Mouse (Mus musculus) intestine, embryonic 15.5 days (tissue): ENCODE data around the gene Nupr1l. TPM values are rescaled to one million over a fixed set of nuclear protein-coding genes. Genes with fewer than 3 reads are reported as not detected.
"Not testable (repeated sequence)": the region's sequence is repeated elsewhere in the genome, so short reads cannot be mapped to it uniquely, and the experiment has no call there.

Experiments used
- ATAC-seq: fragments of 200-750 bp; cut with Nextera tagmentation; 2 replicates; pipeline ENCODE4 v1.8.0; 2017; ENCODE audit warnings: moderate TSS enrichment, moderate library complexity
- H3K27ac ChIP-seq: fragments of 300-500 bp; sonication (generic); 2 replicates; pipeline ENCODE4 v1.5.1; 2015; ENCODE audit warnings: mild to moderate bottlenecking, inconsistent platforms
- H3K27me3 ChIP-seq: fragments of 300-500 bp; sonication (generic); replicated peaks from 2 replicates; pipeline ENCODE4 v1.6.1; 2015; ENCODE audit warnings: inconsistent platforms
- H3K36me3 ChIP-seq: fragments of 300-500 bp; sonication (generic); 2 replicates; pipeline ENCODE4 v1.6.1; 2015; ENCODE audit warnings: inconsistent platforms
- H3K4me1 ChIP-seq: fragments of 300-500 bp; sonication (generic); replicated peaks from 2 replicates; pipeline ENCODE4 v1.6.1; 2015; ENCODE audit warnings: inconsistent platforms
- H3K4me2 ChIP-seq: fragments of 300-500 bp; sonication (generic); replicated peaks from 2 replicates; pipeline ENCODE4 v1.6.1; 2015; ENCODE audit warnings: mild to moderate bottlenecking, inconsistent platforms
- H3K4me3 ChIP-seq: fragments of 300-500 bp; sonication (generic); replicated peaks from 2 replicates; pipeline ENCODE4 v1.5.1; 2015; ENCODE audit warnings: inconsistent platforms
- H3K9ac ChIP-seq: fragments of 300-500 bp; sonication (generic); 2 replicates; pipeline ENCODE4 v1.6.1; 2015; ENCODE audit warnings: inconsistent platforms
- H3K9me3 ChIP-seq: fragments of 300-500 bp; sonication (generic); 2 replicates; pipeline ENCODE4 v1.6.1; 2016; ENCODE audit warnings: inconsistent platforms
- WGBS: fragments of 180-500 bp; shearing (Covaris S2); methylation state at CpG from one replicate; pipeline ENCODE4 v1.1.7; 2015; 5-methylcytosine and 5-hydroxymethylcytosine counted together
- polyA plus RNA-seq: library from polyadenylated mRNA; unstranded; fragments of >200 nt; fragmentation: Nextera tagmentation; extraction: Ambion mirVana; gene quantifications from 2 replicates; pipeline ENCODE4 v1.2.1, GENCODE M21; 2015

Nupr1l gene
- polyA plus RNA-seq, 1 experiment from 2014 or later: 1.9 TPM

DNA sequence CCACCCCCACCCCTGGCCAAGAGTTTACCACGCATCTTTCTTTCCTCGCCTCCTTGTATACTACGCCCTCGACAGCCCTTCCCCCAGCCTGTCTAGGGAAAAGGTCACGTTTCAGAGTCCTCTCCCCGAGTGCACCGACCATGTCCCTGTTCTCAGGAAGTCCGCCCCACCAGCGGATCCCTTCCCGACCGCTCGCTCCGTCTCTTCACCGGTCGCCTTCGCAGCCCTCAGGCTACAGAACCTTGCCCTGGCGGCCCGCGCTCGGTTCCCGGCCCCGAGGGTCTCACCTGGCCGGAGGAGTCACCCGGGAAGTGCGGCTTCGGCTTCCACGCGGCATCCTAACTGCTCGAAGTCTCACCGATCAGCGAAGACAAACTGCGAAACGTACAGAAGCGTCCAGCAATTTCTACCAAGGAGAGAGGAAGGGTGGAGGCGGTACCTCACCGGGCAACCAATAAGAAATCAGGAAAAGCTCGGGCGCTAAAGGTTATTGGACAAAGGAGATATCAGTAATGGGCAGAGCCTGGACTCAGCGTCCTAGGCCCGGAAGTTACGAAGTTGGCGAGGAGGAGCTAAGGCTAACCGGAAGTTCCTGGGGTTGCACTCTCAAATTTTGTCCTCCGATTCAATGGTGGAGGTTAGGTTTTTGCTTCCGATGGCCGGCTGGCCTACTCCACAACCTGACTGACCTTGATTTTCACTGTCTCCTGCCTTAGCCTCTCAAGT is 21.3 kb upstream of the Nupr1l start, which contains the start of gene Chchd2:
TSS of gene Chchd2 (minus strand) at position 560 of the 726 bp plus-strand sequence.
- H3K9ac ChIP-seq: peak within 1 kb of the TSS; percentile 79
- peak within 1 kb of the TSS; percentile 65 for H3K4me3 ChIP-seq
- peak within 1 kb of the TSS; percentile 68 for H3K4me2 ChIP-seq
- peak; percentile 100 for ATAC-seq
- under 1% methylated on average over 46 of the region's 46 CpGs for WGBS
- H3K9me3 ChIP-seq: no peaks in the 10 kb centered on the region
- H3K36me3 ChIP-seq: peaks cover 5% of the 10 kb centered on the region
- H3K27me3 ChIP-seq: no peaks in the 10 kb centered on the region
- peak within 1 kb of the TSS; percentile 95 for H3K27ac ChIP-seq
- H3K4me1 ChIP-seq: 0 out of 2 replicates have a peak, but pooled peaks cover 8% of the 10 kb centered on the region

GRCm38 (mm10) chr5:129890390-129890789 is 17.9 kb upstream of the Nupr1l start:
- ATAC-seq, H3K27me3 ChIP-seq, H3K36me3 ChIP-seq, H3K9me3 ChIP-seq, H3K9ac ChIP-seq, H3K4me2 ChIP-seq, H3K27ac ChIP-seq, H3K4me3 ChIP-seq, H3K4me1 ChIP-seq: not testable (repeated sequence)
- 75% methylated on average over 7 of the region's 7 CpGs for WGBS

- peak within 1 kb of the TSS; percentile 63 for H3K4me3 ChIP-seq
- 0 out of 2 replicates have a peak, but pooled peaks cover 6% of the 10 kb centered on the region for H3K4me1 ChIP-seq
- 2% methylated on average over 44 of the region's 44 CpGs for WGBS
- no peaks in the 10 kb centered on the region for H3K9me3 ChIP-seq
- ATAC-seq: peak; percentile 100
- peak within 1 kb of the TSS; percentile 54 for H3K9ac ChIP-seq
- no peaks in the 10 kb centered on the region for H3K36me3 ChIP-seq
- H3K4me2 ChIP-seq: peak within 1 kb of the TSS; percentile 89
- no peaks in the 10 kb centered on the region for H3K27me3 ChIP-seq
- H3K27ac ChIP-seq: no peak within 1 kb of the TSS
These were observed 12.9 kb upstream of the Nupr1l start, which contains the start of gene Zbed5 for GRCm38 (mm10) chr5:129895198-129896088. TSS of gene Zbed5 (plus strand) at chr5:129895723.

- Histone ChIP-seq H3K4me3 (no peak within 1 kb of the TSS), H3K36me3 (no peaks in the 10 kb centered on the region), H3K27me3 (no peaks in the 10 kb centered on the region), H3K27ac (no peak within 1 kb of the TSS), H3K4me2 (no peak within 1 kb of the TSS), H3K9ac (no peak within 1 kb of the TSS), H3K4me1 (0 out of 2 replicates have a peak, but pooled peaks cover 6% of the 10 kb centered on the region), H3K9me3 (no peaks in the 10 kb centered on the region)
- ATAC-seq: no peak
- 97% methylated on average over 1 of the region's 1 CpGs for WGBS
These were observed 9.9 kb upstream of the Nupr1l start, which contains the start of gene Phkg1 for GRCm38 (mm10) chr5:129898449-129898848. TSS of gene Phkg1 (minus strand) at chr5:129898549.

DNA sequence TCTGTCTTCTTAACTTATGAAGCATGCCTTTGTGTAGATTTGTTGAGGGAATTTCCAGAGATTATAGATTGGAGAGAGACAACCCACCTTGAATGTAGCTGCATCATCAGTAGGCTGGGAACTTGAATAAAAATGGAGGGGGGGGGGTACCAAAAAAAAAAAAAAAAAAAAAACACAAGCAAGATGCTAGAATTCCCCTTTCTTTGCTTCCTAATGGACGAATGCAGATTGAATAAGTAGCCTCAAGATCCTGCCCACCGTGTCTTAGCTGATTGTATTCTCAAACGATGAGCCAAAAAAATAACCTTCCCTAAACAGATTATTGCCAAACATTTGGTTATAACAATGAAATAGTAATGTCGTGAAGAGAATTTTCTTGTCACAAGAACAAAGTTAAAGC is 565 bp upstream of the Nupr1l start:
- Histone ChIP-seq H3K9me3 (no peaks in the 10 kb centered on the region), H3K27ac (no peak overlapping the region), H3K4me3 (peak overlapping the region; percentile 68), H3K4me2 (peak overlapping the region; percentile 93), H3K9ac (no peak overlapping the region), H3K27me3 (no peaks in the 10 kb centered on the region; the same call in 1 of the 2 replicates), H3K36me3 (no peaks in the 10 kb centered on the region), H3K4me1 (peaks cover 5% of the 10 kb centered on the region; the same call in 1 of the 2 replicates)
- no peak for ATAC-seq
- WGBS: 21% methylated on average over 4 of the region's 4 CpGs

GRCm38 (mm10) chr5:129909147-129909546 is 807 bp downstream of the Nupr1l start:
- H3K9ac ChIP-seq: no peak overlapping the region
- ATAC-seq: no peak
- H3K27ac ChIP-seq: no peak overlapping the region

GRCm38 (mm10) chr5:129909591-129909990 is 1.3 kb downstream of the Nupr1l start:
- Histone ChIP-seq H3K36me3 (no peaks in the 10 kb centered on the region), H3K4me2 (no peak overlapping the region), H3K9me3 (no peaks in the 10 kb centered on the region), H3K27ac (no peak overlapping the region), H3K4me1 (peaks cover 5% of the 10 kb centered on the region; the same call in 1 of the 2 replicates), H3K9ac (no peak overlapping the region), H3K4me3 (no peak overlapping the region), H3K27me3 (no peaks in the 10 kb centered on the region; the same call in 1 of the 2 replicates)
- ATAC-seq: no peak
- WGBS: 84% methylated on average over 7 of the region's 7 CpGs

More at GRCm38 (mm10) chr5:129909147-129909546, 807 bp downstream of the Nupr1l start:
- Histone ChIP-seq H3K4me1 (peaks cover 5% of the 10 kb centered on the region; the same call in 1 of the 2 replicates), H3K4me3 (peak overlapping the region; percentile 68), H3K27me3 (no peaks in the 10 kb centered on the region; the same call in 1 of the 2 replicates), H3K4me2 (peak overlapping the region; percentile 93), H3K36me3 (no peaks in the 10 kb centered on the region), H3K9me3 (no peaks in the 10 kb centered on the region)
- WGBS: 64% methylated on average over 9 of the region's 9 CpGs

DNA sequence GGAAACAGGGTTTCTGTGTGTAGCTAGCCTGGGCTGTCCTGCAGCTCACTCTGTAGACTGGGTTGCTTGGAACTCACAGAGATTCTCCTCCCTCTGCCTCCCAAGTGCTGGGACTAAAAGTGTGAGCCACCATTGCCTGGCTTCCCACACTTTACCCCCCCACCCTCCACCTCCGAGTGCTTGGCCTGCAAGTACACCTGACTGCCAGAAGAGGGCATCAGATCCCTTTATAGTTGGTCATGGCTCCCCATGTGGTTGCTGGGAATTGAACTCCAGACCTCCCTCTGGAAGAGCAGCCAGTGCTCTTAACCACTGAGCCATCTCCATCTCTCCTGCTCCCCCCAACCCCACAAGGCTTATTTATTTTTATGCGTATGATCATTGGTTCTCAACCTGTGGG is 5.7 kb downstream of the Nupr1l start:
- Histone ChIP-seq H3K27me3 (no peaks in the 10 kb centered on the region; the same call in 1 of the 2 replicates), H3K9ac (no peak overlapping the region), H3K9me3 (no peaks in the 10 kb centered on the region), H3K27ac (no peak overlapping the region), H3K36me3 (no peaks in the 10 kb centered on the region), H3K4me3 (no peak overlapping the region), H3K4me2 (no peak overlapping the region), H3K4me1 (peaks cover 5% of the 10 kb centered on the region; the same call in 1 of the 2 replicates)
- no peak for ATAC-seq
- 34% methylated on average over 2 of the region's 2 CpGs for WGBS

DNA sequence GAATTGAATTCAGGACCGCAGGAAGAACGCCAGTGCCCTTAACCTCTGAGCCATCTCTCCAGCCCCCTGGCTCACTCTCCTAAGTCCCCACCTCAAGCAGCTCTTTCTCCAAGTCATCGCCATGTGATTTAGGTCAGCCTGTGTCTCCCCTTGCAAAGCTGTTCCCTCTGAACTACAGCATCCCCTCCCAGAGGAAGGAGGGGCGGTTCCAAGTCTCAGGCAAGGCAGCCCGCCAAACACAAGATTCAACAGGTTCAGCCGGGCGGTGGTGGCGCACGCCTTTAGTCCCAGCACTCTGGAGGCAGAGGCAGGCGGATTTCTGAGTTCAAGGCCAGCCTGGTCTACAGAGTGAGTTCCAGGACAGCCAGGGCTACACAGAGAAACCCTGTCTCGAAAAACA is 7.2 kb downstream of the Nupr1l start:
- not testable (repeated sequence) for H3K9ac ChIP-seq, H3K27ac ChIP-seq, H3K4me3 ChIP-seq, H3K4me2 ChIP-seq, H3K4me1 ChIP-seq, H3K9me3 ChIP-seq, H3K27me3 ChIP-seq, ATAC-seq, H3K36me3 ChIP-seq
- WGBS: 80% methylated on average over 11 of the region's 11 CpGs

DNA sequence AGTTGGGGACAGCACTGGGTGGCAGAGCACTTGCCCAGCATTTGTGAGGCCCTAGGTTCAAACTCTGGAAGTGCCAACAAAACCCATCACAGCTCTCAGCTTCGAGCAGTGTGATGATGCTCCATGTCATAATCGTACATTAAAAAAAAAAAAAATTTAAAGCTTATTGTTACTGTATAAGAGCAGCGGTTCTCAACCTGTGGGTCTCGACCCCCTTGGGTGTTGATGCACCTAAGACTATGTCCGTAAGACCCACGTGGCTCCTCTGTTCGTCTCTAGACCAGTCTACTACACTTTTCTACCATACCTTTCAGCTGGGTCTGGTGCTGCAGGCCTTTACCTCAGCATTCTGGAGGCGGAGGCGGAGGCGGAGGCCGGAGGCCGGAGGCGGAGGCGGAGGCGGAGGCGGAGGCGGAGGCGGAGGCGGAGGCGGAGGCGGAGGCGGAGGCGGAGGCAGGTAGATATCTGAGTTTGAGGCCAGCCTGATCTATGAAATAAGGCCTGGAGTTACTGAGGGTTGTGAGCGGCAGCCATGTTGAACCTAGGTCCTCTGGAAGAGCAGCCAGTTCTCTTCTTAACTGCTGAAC is 9.8 kb downstream of the Nupr1l start:
- Histone ChIP-seq H3K9ac (no peak overlapping the region), H3K9me3 (no peaks in the 10 kb centered on the region), H3K4me2 (no peak overlapping the region), H3K27me3 (no peaks in the 10 kb centered on the region), H3K36me3 (no peaks in the 10 kb centered on the region), H3K4me1 (no peaks in the 10 kb centered on the region), H3K27ac (no peak overlapping the region), H3K4me3 (no peak overlapping the region)
- no peak for ATAC-seq
- WGBS: 90% methylated on average over 24 of the region's 24 CpGs

- Histone ChIP-seq H3K4me2 (no peak overlapping the region), H3K4me3 (no peak overlapping the region), H3K27ac (no peak overlapping the region), H3K9me3 (no peaks in the 10 kb centered on the region), H3K36me3 (no peaks in the 10 kb centered on the region), H3K4me1 (no peaks in the 10 kb centered on the region), H3K27me3 (no peaks in the 10 kb centered on the region), H3K9ac (no peak overlapping the region)
- 78% methylated on average over 9 of the region's 9 CpGs for WGBS
- ATAC-seq: no peak
These were observed 10.4 kb downstream of the Nupr1l start for GRCm38 (mm10) chr5:129918752-129919151.

- H3K4me1 ChIP-seq: no peaks in the 10 kb centered on the region
- no peak overlapping the region for H3K4me3 ChIP-seq
- 66% methylated on average over 8 of the region's 8 CpGs for WGBS
- no peaks in the 10 kb centered on the region for H3K9me3 ChIP-seq
- no peak for ATAC-seq
- H3K4me2 ChIP-seq: no peak overlapping the region
- no peak overlapping the region for H3K9ac ChIP-seq
- H3K36me3 ChIP-seq: no peaks in the 10 kb centered on the region
- no peaks in the 10 kb centered on the region for H3K27me3 ChIP-seq
- no peak overlapping the region for H3K27ac ChIP-seq
These were observed 11.0 kb downstream of the Nupr1l start for GRCm38 (mm10) chr5:129919320-129919719.
